Mouse (Mus musculus) lung, postnatal 36 days (tissue): ENCODE data around the gene Fbxo36.

ENCODE experiments used
- DNase-seq: peaks from one replicate; pipeline ENCODE4 v3.0.0; 2022; ENCODE audit warnings: mixed read lengths

Fbxo36 gene

DNA sequence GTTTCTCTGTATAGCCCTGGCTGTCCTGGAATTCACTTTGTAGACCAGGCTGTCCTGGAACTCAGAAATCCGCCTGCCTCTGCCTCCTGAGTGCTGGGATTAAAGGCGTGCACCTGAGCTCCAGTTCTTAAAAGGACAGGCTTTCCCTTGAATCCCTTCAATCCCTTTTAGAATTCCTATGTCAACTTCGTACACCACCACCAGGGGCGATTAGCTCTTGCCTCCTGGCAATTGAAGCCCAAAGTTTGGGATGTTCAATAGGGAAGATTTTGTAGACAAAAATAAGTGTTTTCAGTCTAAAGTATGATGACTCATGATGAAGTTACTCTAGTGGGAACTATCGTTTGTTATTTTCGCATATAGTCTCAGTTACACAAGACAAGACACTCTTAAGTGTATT is 57.7 kb downstream of the Fbxo36 start:
- no peak for DNase-seq

DNA sequence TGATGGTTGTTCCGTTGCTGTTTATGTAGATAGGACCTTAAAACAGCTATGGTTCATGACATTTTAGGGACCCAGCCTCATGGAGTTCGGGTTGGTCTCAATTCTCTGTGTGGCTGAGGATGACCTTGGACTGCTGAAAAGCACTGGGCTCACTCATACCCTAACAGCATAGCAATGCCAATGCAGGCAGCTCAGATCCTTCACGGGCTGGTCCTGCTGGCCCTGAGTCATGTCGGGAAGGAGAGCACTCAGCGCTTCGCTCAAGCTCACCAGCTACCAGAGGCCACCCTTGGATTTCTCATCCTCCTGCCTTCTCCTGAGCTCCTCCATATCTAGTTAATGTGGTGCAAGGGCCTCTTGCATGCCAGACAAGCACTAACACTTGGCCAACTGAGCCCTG is 59.5 kb downstream of the Fbxo36 start:
- DNase-seq = no peak

GRCm38 (mm10) chr1:84904467-84904866 is 64.8 kb downstream of the Fbxo36 start:
- DNase-seq = no peak

GRCm38 (mm10) chr1:84910177-84910804 is 70.7 kb downstream of the Fbxo36 start:
- no peak for DNase-seq

GRCm38 (mm10) chr1:84912571-84912970 is 72.9 kb downstream of the Fbxo36 start:
- DNase-seq = no peak

GRCm38 (mm10) chr1:84915010-84915409 is 75.4 kb downstream of the Fbxo36 start:
- no peak for DNase-seq

- DNase-seq = no peak
These were observed 79.2 kb downstream of the Fbxo36 start for GRCm38 (mm10) chr1:84918865-84919264.

DNA sequence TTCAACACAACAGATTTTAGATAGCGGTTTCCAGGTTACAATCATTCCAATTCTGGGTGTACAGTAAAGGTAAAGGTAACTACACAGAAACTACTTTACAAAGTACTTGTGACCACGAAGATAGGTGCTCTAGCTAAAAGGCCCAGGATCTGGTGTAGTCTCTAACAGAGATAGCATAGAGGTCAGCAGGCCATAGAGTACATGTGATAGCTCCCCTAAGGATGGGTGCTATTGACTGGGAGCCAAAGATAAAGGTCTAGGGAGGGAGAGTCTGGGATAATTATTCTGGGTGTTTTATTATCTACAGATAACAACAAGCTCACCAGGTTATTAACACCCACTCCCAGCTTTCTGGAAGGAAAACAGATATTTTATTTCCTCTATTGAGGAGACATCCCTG is 83.8 kb downstream of the Fbxo36 start:
- DNase-seq = no peak

DNA sequence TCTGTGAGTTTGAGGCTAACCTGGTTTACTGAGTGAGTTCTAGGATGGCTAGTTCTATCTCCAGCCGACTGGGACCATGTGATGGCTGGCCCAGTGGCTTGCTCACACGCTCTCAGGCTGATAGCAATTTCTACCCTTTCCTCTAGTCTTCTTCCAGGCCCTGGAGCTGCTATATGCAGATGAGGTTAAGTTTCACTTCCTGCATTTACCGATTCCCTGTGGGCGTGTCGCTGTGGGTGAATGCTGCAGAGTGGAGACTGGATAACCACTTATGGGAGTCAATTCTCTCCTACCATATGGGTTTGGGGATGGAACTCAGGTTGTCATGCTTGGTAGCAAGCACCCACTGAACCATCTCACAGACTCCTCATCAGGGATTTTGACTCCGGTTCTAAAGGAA is 84.5 kb downstream of the Fbxo36 start:
- peak; percentile 41 for DNase-seq

DNA sequence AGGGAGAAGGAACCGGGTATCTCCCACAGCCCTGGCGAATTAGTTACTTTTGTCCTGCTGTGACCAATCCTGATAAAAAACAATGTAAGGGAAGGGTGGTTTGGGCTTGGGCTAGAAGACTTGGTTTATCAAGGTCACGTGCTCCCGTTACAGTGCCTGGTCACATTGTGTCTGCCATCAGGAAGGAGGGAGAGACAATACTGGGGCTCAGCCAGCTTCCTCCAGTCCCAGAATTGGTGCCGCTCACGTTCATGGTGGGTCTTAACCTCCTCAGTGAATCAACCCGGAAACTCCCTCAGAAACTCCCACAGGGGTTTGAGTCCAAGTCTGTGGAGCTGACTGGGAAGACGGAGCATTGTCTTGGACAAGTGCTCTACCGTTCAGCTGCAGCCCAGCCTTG is 86.0 kb downstream of the Fbxo36 start:
- DNase-seq = no peak

DNA sequence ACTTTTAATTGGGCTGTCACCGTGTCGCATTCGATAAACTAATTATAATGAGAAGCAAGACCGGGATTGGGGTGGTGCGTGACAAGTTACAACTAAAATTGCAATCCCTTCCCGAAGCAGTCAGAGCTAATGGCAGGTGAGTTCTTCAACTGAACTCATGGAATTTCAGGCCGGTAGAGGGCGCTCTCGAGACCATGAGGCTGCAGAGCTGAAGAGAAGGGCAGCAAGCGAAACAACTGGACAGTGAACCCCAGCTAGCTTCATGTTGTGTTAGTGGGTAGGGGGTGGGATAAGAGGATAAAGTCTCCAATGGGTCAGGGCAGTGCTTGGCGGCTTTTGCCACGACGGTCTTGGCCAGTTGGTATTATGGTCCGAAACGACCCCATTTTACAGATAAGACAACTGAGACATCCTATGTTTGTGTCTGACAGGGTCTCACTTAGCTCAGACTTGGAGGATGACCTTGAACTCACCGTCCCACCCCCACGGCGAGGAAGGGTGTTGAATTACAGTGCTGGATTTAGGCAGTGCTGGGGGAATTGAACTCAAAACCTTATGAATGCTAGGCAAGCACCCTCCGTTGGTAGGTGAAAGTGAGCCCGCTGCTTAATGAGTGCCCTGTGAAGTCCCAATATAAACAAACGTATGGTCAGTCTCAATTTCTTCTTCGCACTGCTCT is 94.0 kb downstream of the Fbxo36 start:
- DNase-seq = peak; percentile 82

GRCm38 (mm10) chr1:84934151-84934502 is 94.5 kb downstream of the Fbxo36 start:
- DNase-seq = no peak

DNA sequence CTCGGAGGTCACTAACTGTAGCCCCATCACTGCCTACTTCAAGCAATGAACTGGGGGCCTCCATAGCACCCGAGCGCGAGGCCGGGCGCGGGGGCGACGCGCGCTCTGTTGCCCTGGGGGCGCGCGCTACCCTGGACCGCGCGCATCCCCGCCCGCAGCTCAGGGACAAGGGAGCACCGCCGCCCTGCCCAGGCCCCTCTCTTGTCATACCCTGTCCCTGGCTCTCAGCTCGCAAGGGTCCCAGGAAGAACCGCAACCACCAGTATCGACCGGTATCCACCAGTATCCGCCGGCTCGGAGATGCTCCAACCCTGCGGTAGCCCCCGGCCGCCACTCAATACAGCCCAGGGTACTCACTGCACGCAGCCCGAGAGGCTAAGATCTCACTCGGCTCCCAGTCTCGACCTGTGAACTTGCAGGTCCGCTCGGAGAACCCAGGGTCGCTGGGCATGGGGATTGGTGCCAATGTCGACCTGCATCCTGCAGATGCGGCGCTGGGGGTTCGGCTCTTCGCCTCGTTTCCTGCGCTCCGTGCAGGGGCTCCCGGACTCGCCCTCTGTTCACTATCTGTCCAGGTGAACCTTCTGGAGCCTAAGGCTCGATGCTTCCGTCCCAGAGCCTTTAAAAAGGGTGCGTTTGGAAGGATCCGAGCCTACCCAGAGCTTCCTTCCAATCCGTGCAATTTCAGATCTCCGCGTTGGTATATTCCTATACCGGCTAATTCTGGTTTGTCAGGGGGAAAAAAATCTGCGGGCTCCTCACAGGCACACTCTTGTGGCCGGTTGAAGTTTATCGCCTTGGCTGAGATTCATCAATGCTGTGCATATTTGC is 95.1 kb downstream of the Fbxo36 start, which contains the start of gene Slc16a14:
Gene Slc16a14, minus strand, starts transcription at position 632 of the 831 bp plus-strand sequence.
- DNase-seq = no peak

GRCm38 (mm10) chr1:84935668-84936067 is 96.0 kb downstream of the Fbxo36 start:
- DNase-seq = peak; percentile 78

- no peak for DNase-seq
These were observed 97.3 kb downstream of the Fbxo36 start for GRCm38 (mm10) chr1:84936716-84937510.

GRCm38 (mm10) chr1:84939466-84939865 is 99.8 kb downstream of the Fbxo36 start:
- no peak for DNase-seq

GRCm38 (mm10) chr1:84940322-84940721 is 100.7 kb downstream of the Fbxo36 start:
- no peak for DNase-seq

GRCm38 (mm10) chr1:84942666-84943065 is 103.0 kb downstream of the Fbxo36 start:
- no peak for DNase-seq

DNA sequence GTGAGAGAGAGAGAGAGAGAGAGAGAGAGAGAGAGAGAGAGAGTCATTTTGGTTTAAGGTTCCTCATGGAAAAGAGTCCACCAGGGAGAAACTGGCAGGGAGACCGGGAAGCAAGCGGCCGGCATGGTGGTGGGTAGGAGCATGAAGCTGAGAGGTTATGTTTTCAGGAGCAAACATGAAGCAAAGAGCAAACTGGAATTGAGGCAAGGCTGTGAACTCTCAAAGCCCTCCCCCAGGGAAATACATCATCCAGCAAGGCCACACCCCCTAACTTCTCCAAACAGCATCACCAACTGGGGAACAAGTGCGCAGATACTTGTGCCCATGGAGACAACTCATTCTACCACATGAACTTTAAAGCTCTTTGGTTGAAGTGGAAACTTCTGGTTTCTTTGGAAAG is 103.9 kb downstream of the Fbxo36 start:
- DNase-seq = no peak

DNA sequence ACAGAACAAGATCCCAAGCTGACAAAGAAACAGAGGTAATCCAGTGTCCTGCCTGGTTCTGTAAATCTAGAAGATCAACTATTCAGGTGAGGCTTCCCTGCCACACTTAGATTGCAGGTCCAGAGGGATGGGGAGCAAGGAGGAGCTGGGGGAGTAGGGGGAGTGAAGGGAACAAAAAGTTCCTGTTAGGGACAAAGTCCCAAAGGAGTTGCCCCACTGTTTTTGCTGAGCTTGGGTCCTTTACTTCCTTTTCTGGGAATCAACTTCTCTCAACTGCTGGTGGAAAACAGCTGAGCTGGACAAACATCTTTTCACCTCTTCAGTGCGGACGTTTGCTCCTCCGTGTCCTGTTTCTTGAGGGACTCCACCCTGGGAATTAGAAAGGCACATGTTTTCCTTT is 106.3 kb downstream of the Fbxo36 start:
- no peak for DNase-seq

DNA sequence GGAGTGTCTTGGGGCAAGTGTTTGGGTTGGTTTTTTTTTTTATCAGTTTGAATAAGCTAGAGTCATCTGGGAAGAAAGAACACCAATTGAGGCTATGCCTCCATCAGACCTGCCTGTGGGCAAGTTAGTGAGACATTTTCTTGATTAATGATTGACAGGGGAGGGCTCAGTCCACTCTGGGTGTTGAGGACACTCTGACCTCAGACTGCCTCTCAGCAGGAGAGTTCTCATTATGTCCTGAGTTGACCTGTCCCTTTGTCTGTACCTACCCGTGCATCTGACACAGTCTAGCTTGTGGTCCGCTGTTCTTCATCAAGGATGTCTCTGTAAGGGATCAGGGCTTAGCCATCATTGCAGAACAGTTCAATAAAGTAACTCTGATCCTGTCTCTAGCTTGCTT is 107.7 kb downstream of the Fbxo36 start:
- DNase-seq = no peak
